Comparison of ENCODE assay signal across 7 mouse cellular contexts in the genomic region with DNA sequence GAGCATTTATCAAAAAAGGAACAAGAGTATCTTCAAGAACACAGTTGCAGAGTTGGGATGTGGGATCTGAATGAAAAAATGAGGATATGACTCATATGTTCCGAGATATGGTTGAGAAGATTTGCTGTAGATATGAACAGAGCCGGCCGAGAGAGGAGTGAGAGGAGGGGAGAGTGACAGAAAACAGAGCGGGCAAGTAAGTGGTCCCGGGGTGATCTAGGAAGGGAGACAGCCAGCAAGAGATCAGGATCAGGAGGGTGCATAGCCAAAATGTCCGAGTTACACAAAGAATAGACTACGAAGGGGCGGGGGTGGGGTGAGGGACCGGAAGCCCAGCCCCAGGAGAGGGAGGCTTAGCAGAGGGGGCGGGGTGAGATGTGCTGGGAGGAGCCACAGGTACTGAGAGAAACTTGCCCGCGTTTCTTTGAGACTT.
A peak's percentile ranks its signal among the peaks of the same experiment; 100 is the strongest.
DNase-seq lines count a peak whose midpoint lies in the region; ATAC-seq lines count a peak whose summit lies in the region.

No protein-coding gene starts in this region.

- 35% methylated on average over 12 of the region's 12 CpGs for WGBS in hindbrain, embryonic 15.5 days

- H3K9ac ChIP-seq in hindbrain, embryonic 15.5 days: no peak overlapping the region

- no peaks in the 10 kb centered on the region for H3K36me3 ChIP-seq in hindbrain, embryonic 15.5 days

- ATAC-seq in hindbrain, embryonic 15.5 days (ENCODE audit: low FRiP score, low read depth): no peak

- H3K27me3 ChIP-seq in hindbrain, embryonic 15.5 days: no peaks in the 10 kb centered on the region

- H3K4me2 ChIP-seq in hindbrain, embryonic 15.5 days: peak overlapping the region; percentile 30

- H3K4me1 ChIP-seq in hindbrain, embryonic 15.5 days (replicated peaks): no peaks in the 10 kb centered on the region

- no peak overlapping the region for H3K4me3 ChIP-seq in hindbrain, embryonic 15.5 days

- DNase-seq in A20 (ENCODE audit: low read depth, low spot score): peak; percentile 50
- DNase-seq in CD4-positive, CD25-positive, alpha-beta regulatory T cell, adult 2 months (ENCODE audit: low read depth, low spot score): peak; percentile 81
- DNase-seq in embryo, embryonic 10.5 days (ENCODE audit: low spot score): peak; percentile 36
- peak; percentile 36 for DNase-seq in lung, postnatal 14 days
- peak; percentile 43 for DNase-seq in telencephalon, adult 2 months (ENCODE audit: low read depth, low spot score)
- DNase-seq in layer of hippocampus, postnatal 36 days: no peak

- no peaks in the 10 kb centered on the region for H3K9me3 ChIP-seq in hindbrain, embryonic 15.5 days

- no peak overlapping the region for H3K27ac ChIP-seq in hindbrain, embryonic 15.5 days (replicated peaks)

Comparison
In these comparisons a context has a peak if more than half of its experiments do, and no peak if none do; other contexts are left out.
1. DNase-seq: peak in A20 (single experiment), CD4-positive, CD25-positive, alpha-beta regulatory T cell, adult 2 months (single experiment), embryo, embryonic 10.5 days (single experiment), lung, postnatal 14 days (single experiment) and telencephalon, adult 2 months (single experiment); none in layer of hippocampus, postnatal 36 days (0 of 2).